Mouse (Mus musculus) embryonic facial prominence, embryonic 11.5 days (tissue): ENCODE data around the gene Taf1b. TPM values are rescaled to one million over a fixed set of nuclear protein-coding genes. Genes with fewer than 3 reads are reported as not detected.

Source experiments
- polyA plus RNA-seq: library from polyadenylated mRNA; unstranded; fragments of >200 nt; fragmentation: Nextera tagmentation; extraction: Ambion mirVana; gene quantifications from 2 replicates; pipeline ENCODE4 v1.2.1, GENCODE M21; 2014

Taf1b gene
- polyA plus RNA-seq, 1 experiment from 2014 or later: 36.0 TPM

Other genes starting within 250 kb of the Taf1b start
- gene Grhl1, start 73.9 kb downstream of the Taf1b start, polyA plus RNA-seq: 1.1 TPM in 2 replicates
- 10.4 and 12.8 TPM in 2 replicates for gene Klf11, start 152.9 kb downstream of the Taf1b start, polyA plus RNA-seq
- 0.94 and 1.4 TPM in 2 replicates for gene Cys1, start 183.5 kb downstream of the Taf1b start, polyA plus RNA-seq
- 364 and 431 TPM in 2 replicates for gene Rrm2, start 209.9 kb downstream of the Taf1b start, polyA plus RNA-seq